Mouse (Mus musculus) hindbrain, embryonic 16.5 days (tissue): ENCODE measurements around the gene Sfswap. TPM values are rescaled to one million over a fixed set of nuclear protein-coding genes. Genes with fewer than 3 reads are reported as not detected.

Experiments
- ATAC-seq: fragments of 200-750 bp; cut with Nextera tagmentation; 2 replicates; pipeline ENCODE4 v1.8.0; 2017; ENCODE audit warnings: moderate TSS enrichment, moderate library complexity
- H3K27ac ChIP-seq: fragments of 300-500 bp; sonication (generic); 2 replicates; pipeline ENCODE4 v1.5.1; 2014; ENCODE audit warnings: low read depth, mild to moderate bottlenecking, control low read depth, low read length, moderate library complexity
- H3K27me3 ChIP-seq: fragments of 300-500 bp; sonication (generic); replicated peaks from 2 replicates; pipeline ENCODE4 v1.6.1; 2014; ENCODE audit warnings: low read length; ENCODE audit not compliant: control insufficient read depth, insufficient read depth
- H3K36me3 ChIP-seq: fragments of 300-500 bp; sonication (generic); 2 replicates; pipeline ENCODE4 v1.6.1; 2014; ENCODE audit warnings: mild to moderate bottlenecking, low read length, moderate library complexity, mixed read lengths; ENCODE audit not compliant: control insufficient read depth, insufficient read depth
- H3K4me1 ChIP-seq: fragments of 300-500 bp; sonication (generic); 2 replicates; pipeline ENCODE4 v1.6.1; 2014; ENCODE audit warnings: low read depth, low read length; ENCODE audit not compliant: control insufficient read depth, insufficient read depth
- H3K4me2 ChIP-seq: fragments of 300-500 bp; sonication (generic); 2 replicates; pipeline ENCODE4 v1.6.1; 2014; ENCODE audit warnings: mild to moderate bottlenecking, low read length, control low read depth, moderate library complexity
- H3K4me3 ChIP-seq: fragments of 300-500 bp; sonication (generic); 2 replicates; pipeline ENCODE4 v1.5.1; 2014; ENCODE audit warnings: mild to moderate bottlenecking, low read length, control low read depth, moderate library complexity
- H3K9ac ChIP-seq: fragments of 300-500 bp; sonication (generic); 2 replicates; pipeline ENCODE4 v1.6.1; 2014; ENCODE audit warnings: low read depth, mild to moderate bottlenecking, control low read depth, low read length, moderate library complexity
- H3K9me3 ChIP-seq: fragments of 300-500 bp; sonication (generic); 2 replicates; pipeline ENCODE4 v1.6.1; 2014; ENCODE audit warnings: mild to moderate bottlenecking, low read length, moderate library complexity; ENCODE audit not compliant: control insufficient read depth
- WGBS: fragments of 180-500 bp; shearing (Covaris S2); extraction: QIAGEN DNeasy Blood & Tissue Kit; methylation state at CpG from one replicate; pipeline ENCODE4 v1.1.7; 2014; 5-methylcytosine and 5-hydroxymethylcytosine counted together
- polyA plus RNA-seq: library from polyadenylated mRNA; unstranded; fragments of >200 nt; fragmentation: Nextera tagmentation; extraction: Ambion mirVana; gene quantifications from 2 replicates; pipeline ENCODE4 v1.2.1, GENCODE M21; 2015

Sfswap gene
- polyA plus RNA-seq, 1 experiment from 2014 or later = 42.1 TPM

GRCm38 (mm10) chr5:129521913-129522312 is 20.9 kb downstream of the Sfswap start:
- H3K36me3 ChIP-seq = peaks cover 12% of the 10 kb centered on the region
- 81% methylated on average over 3 of the region's 3 CpGs for WGBS
- no peak for ATAC-seq

GRCm38 (mm10) chr5:129523166-129523565 is 22.1 kb downstream of the Sfswap start:
- WGBS = 88% methylated on average over 3 of the region's 3 CpGs
- ATAC-seq = no peak

More at GRCm38 (mm10) chr5:129521913-129522312, 20.9 kb downstream of the Sfswap start:
- Histone ChIP-seq H3K27me3 (no peaks in the 10 kb centered on the region), H3K4me3 (no peak overlapping the region), H3K9ac (no peak overlapping the region), H3K9me3 (no peaks in the 10 kb centered on the region), H3K27ac (no peak overlapping the region), H3K4me2 (no peak overlapping the region), H3K4me1 (no peaks in the 10 kb centered on the region; the same call in 1 of the 2 replicates)

GRCm38 (mm10) chr5:129524751-129525150 is 23.7 kb downstream of the Sfswap start:
- H3K4me1 ChIP-seq = no peaks in the 10 kb centered on the region; the same call in 1 of the 2 replicates
- H3K27ac ChIP-seq = no peak overlapping the region
- no peaks in the 10 kb centered on the region for H3K9me3 ChIP-seq
- 95% methylated on average over 5 of the region's 5 CpGs for WGBS
- ATAC-seq = no peak
- H3K36me3 ChIP-seq = peaks cover 14% of the 10 kb centered on the region; the same call in 1 of the 2 replicates
- H3K4me3 ChIP-seq = no peak overlapping the region
- no peaks in the 10 kb centered on the region for H3K27me3 ChIP-seq
- no peak overlapping the region for H3K9ac ChIP-seq
- H3K4me2 ChIP-seq = no peak overlapping the region

More at GRCm38 (mm10) chr5:129523166-129523565, 22.1 kb downstream of the Sfswap start:
- H3K9me3 ChIP-seq = no peaks in the 10 kb centered on the region
- H3K36me3 ChIP-seq = peaks cover 13% of the 10 kb centered on the region; the same call in 1 of the 2 replicates
- no peak overlapping the region for H3K4me3 ChIP-seq
- no peak overlapping the region for H3K4me2 ChIP-seq
- H3K27me3 ChIP-seq = no peaks in the 10 kb centered on the region
- H3K4me1 ChIP-seq = no peaks in the 10 kb centered on the region; the same call in 1 of the 2 replicates
- H3K27ac ChIP-seq = no peak overlapping the region
- H3K9ac ChIP-seq = no peak overlapping the region

- H3K27me3 ChIP-seq = no peaks in the 10 kb centered on the region
- H3K4me1 ChIP-seq = no peaks in the 10 kb centered on the region
- no peaks in the 10 kb centered on the region for H3K9me3 ChIP-seq
- no peak overlapping the region for H3K9ac ChIP-seq
- H3K36me3 ChIP-seq = peaks cover 14% of the 10 kb centered on the region; the same call in 1 of the 2 replicates
- ATAC-seq = no peak
- H3K4me2 ChIP-seq = no peak overlapping the region
- 91% methylated on average over 5 of the region's 5 CpGs for WGBS
- no peak overlapping the region for H3K4me3 ChIP-seq
- H3K27ac ChIP-seq = no peak overlapping the region
These were observed 26.1 kb downstream of the Sfswap start for GRCm38 (mm10) chr5:129527162-129527561.

- H3K27me3 ChIP-seq = no peaks in the 10 kb centered on the region
- H3K4me3 ChIP-seq = no peak overlapping the region
- H3K36me3 ChIP-seq = peaks cover 14% of the 10 kb centered on the region; the same call in 1 of the 2 replicates
- no peaks in the 10 kb centered on the region for H3K9me3 ChIP-seq
- no peaks in the 10 kb centered on the region for H3K4me1 ChIP-seq
- H3K4me2 ChIP-seq = no peak overlapping the region
- no peak overlapping the region for H3K27ac ChIP-seq
- WGBS = 62% methylated on average over 1 of the region's 1 CpGs
- no peak for ATAC-seq
- no peak overlapping the region for H3K9ac ChIP-seq
These were observed 28.6 kb downstream of the Sfswap start for GRCm38 (mm10) chr5:129529571-129529970.

GRCm38 (mm10) chr5:129533731-129534130 is 32.7 kb downstream of the Sfswap start:
- H3K27me3 ChIP-seq = no peaks in the 10 kb centered on the region
- no peak overlapping the region for H3K4me3 ChIP-seq
- H3K4me2 ChIP-seq = no peak overlapping the region
- H3K9ac ChIP-seq = no peak overlapping the region
- no peak for ATAC-seq
- no peaks in the 10 kb centered on the region for H3K4me1 ChIP-seq
- H3K27ac ChIP-seq = no peak overlapping the region
- 93% methylated on average over 3 of the region's 3 CpGs for WGBS
- H3K36me3 ChIP-seq = 0 out of 2 replicates have a peak, but pooled peaks cover 3% of the 10 kb centered on the region
- no peaks in the 10 kb centered on the region for H3K9me3 ChIP-seq

GRCm38 (mm10) chr5:129534500-129534899 is 33.5 kb downstream of the Sfswap start:
- WGBS = 74% methylated on average over 2 of the region's 2 CpGs
- Histone ChIP-seq H3K27me3 (no peaks in the 10 kb centered on the region), H3K27ac (no peak overlapping the region), H3K9me3 (no peaks in the 10 kb centered on the region), H3K4me3 (no peak overlapping the region), H3K36me3 (0 out of 2 replicates have a peak, but pooled peaks cover under 1% of the 10 kb centered on the region), H3K9ac (no peak overlapping the region), H3K4me1 (no peaks in the 10 kb centered on the region), H3K4me2 (no peak overlapping the region)
- ATAC-seq = no peak

GRCm38 (mm10) chr5:129535021-129535420 is 34.0 kb downstream of the Sfswap start:
- Histone ChIP-seq H3K4me3 (no peak overlapping the region), H3K9me3 (no peaks in the 10 kb centered on the region), H3K36me3 (peaks cover 3% of the 10 kb centered on the region), H3K27me3 (no peaks in the 10 kb centered on the region), H3K9ac (no peak overlapping the region), H3K4me2 (no peak overlapping the region), H3K4me1 (no peaks in the 10 kb centered on the region), H3K27ac (no peak overlapping the region)
- no peak for ATAC-seq
- 93% methylated on average over 2 of the region's 2 CpGs for WGBS

GRCm38 (mm10) chr5:129535431-129535830 is 34.4 kb downstream of the Sfswap start:
- peaks cover 5% of the 10 kb centered on the region for H3K36me3 ChIP-seq
- H3K4me1 ChIP-seq = no peaks in the 10 kb centered on the region
- ATAC-seq = no peak
- H3K9me3 ChIP-seq = no peaks in the 10 kb centered on the region
- no peak overlapping the region for H3K4me2 ChIP-seq
- H3K4me3 ChIP-seq = no peak overlapping the region
- H3K27ac ChIP-seq = no peak overlapping the region
- no peaks in the 10 kb centered on the region for H3K27me3 ChIP-seq
- WGBS = 100% methylated on average over 3 of the region's 3 CpGs
- no peak overlapping the region for H3K9ac ChIP-seq
